Mouse (Mus musculus) CH12.LX (cell line): ENCODE measurements around the gene Dirc2.

ENCODE experiments used
- CHD1 ChIP-seq: IDR thresholded peaks from 2 replicates; pipeline ENCODE4 v1.6.1; 2012; ENCODE audit warnings: low read depth, low read length, improper control_type of control experiment, inconsistent platforms
- E2F4 ChIP-seq: IDR thresholded peaks from 2 replicates; pipeline ENCODE4 v1.6.1; 2011; ENCODE audit warnings: low read depth, low read length, improper control_type of control experiment; ENCODE audit not compliant: insufficient replicate concordance
- EP300 ChIP-seq: IDR thresholded peaks from 2 replicates; pipeline ENCODE4 v1.6.1; 2011; ENCODE audit warnings: low read length, improper control_type of control experiment
- JUN ChIP-seq: IDR thresholded peaks from 2 replicates; pipeline ENCODE4 v1.6.1; 2011; ENCODE audit warnings: low read depth, mild to moderate bottlenecking, low read length, improper control_type of control experiment, moderate library complexity; ENCODE audit not compliant: insufficient read depth
- MAX ChIP-seq: IDR thresholded peaks from 2 replicates; pipeline ENCODE4 v1.6.1; 2011; ENCODE audit warnings: low read length, improper control_type of control experiment
- MEF2A ChIP-seq: IDR thresholded peaks from 2 replicates; pipeline ENCODE4 v1.6.1; 2014; ENCODE audit warnings: low read depth, mild to moderate bottlenecking, inconsistent platforms, low read length, improper control_type of control experiment, borderline replicate concordance
- MYC ChIP-seq: IDR thresholded peaks from 2 replicates; pipeline ENCODE4 v1.6.1; 2011; ENCODE audit warnings: low read depth, mild to moderate bottlenecking, improper control_type of control experiment, low read length
- NELFE ChIP-seq: IDR thresholded peaks from 2 replicates; pipeline ENCODE4 v1.6.1; 2011; ENCODE audit warnings: low read depth, low read length, improper control_type of control experiment
- POLR2A ChIP-seq: IDR thresholded peaks from 2 replicates; pipeline ENCODE4 v1.6.1; 2011; ENCODE audit warnings: low read depth, mild to moderate bottlenecking, improper control_type of control experiment, low read length
- POLR2AphosphoS2 ChIP-seq: IDR thresholded peaks from 2 replicates; pipeline ENCODE4 v1.6.1; 2011; ENCODE audit warnings: low read depth, low read length, improper control_type of control experiment
- TBP ChIP-seq: conservative IDR thresholded peaks from 2 replicates; pipeline ENCODE4 v1.6.1; 2011; ENCODE audit warnings: low read depth, low read length, improper control_type of control experiment
- USF1 ChIP-seq: IDR thresholded peaks from 2 replicates; pipeline ENCODE4 v1.6.1; 2014; ENCODE audit warnings: low read depth, mild to moderate bottlenecking, inconsistent platforms, low read length, improper control_type of control experiment
- ZNF384 ChIP-seq: IDR thresholded peaks from 2 replicates; pipeline ENCODE4 v1.6.1; 2012; ENCODE audit warnings: low read depth, low read length, improper control_type of control experiment, inconsistent platforms

DNA sequence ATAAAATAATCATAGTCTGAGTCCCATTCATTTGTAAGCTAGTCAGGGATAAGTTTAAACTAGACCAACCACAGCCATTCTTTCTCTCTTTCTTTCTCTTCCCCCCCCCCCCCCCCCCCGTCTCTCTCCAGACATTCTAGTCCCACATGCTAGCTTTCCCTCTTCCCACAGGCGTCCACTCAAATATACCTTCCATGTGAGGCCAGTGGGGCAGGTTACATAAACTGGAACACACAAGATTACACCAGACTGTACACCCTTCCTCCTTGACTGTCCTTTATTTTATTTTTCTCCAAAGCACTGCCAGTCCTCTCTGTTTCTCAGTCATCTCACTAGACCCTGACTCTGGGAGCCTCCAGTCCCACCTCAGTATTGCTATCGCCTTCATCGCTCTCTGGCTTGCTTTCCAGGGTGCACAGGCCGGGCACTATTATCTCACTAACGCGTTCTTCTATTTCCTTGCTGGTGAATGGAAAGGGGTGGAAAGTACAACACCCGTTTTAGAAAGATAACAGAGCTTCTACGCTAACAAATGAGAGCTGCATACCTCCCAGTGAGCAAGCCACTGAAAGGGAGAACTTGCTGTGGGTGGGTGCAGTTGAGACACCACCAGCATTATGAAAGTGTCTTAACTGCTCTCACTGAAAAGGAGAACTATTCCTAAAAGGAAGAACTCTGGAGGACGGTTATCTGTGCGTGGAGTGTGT lies 5.4 kb downstream of the Dirc2 start:
- TF ChIP-seq EP300 (no peak), TBP (no peak), E2F4 (no peak), MAX (no peak), MEF2A (no peak), MYC (no peak), POLR2AphosphoS2 (no peak), USF1 (no peak), JUN (no peak), ZNF384 (no peak), CHD1 (no peak), POLR2A (no peak), NELFE (no peak)
